Mouse (Mus musculus): ENCODE data around the gene Mylk. TPM values are rescaled to one million over a fixed set of nuclear protein-coding genes. Genes with fewer than 3 reads are reported as not detected.

Mylk gene
- total RNA-seq, 2 experiments from 2014 or later, result 43.6 to 58.9 TPM

- DNase-seq (ENCODE audit: low spot score in 2 of 2), result no peak
Observed at GRCm38 (mm10) chr16:34976630-34977029, 231.6 kb downstream of the Mylk start.

GRCm38 (mm10) chr16:34978018-34978417 lies 233.0 kb downstream of the Mylk start:
- no peak for DNase-seq (ENCODE audit: low spot score in 2 of 2)

- DNase-seq (ENCODE audit: low spot score in 2 of 2), result no peak
Observed at GRCm38 (mm10) chr16:34981009-34981408, 236.0 kb downstream of the Mylk start.

- no peak for DNase-seq (ENCODE audit: low spot score in 2 of 2)
Observed at GRCm38 (mm10) chr16:34984203-34985030, 239.4 kb downstream of the Mylk start.

- no peak for DNase-seq (ENCODE audit: low spot score in 2 of 2)
Observed at GRCm38 (mm10) chr16:34985031-34985346, 240.0 kb downstream of the Mylk start.

- no peak for DNase-seq (ENCODE audit: low spot score in 2 of 2)
Observed at GRCm38 (mm10) chr16:34986211-34986825, 241.3 kb downstream of the Mylk start.

GRCm38 (mm10) chr16:34991365-34991764 lies 246.4 kb downstream of the Mylk start:
- no peak for DNase-seq (ENCODE audit: low spot score in 2 of 2)

GRCm38 (mm10) chr16:34992854-34993253 lies 247.8 kb downstream of the Mylk start:
- no peak for DNase-seq (ENCODE audit: low spot score in 2 of 2)

GRCm38 (mm10) chr16:34993694-34994330 lies 248.8 kb downstream of the Mylk start:
- no peak for DNase-seq (ENCODE audit: low spot score in 2 of 2)

GRCm38 (mm10) chr16:34994641-34995141 lies 249.7 kb downstream of the Mylk start:
- no peak for DNase-seq (ENCODE audit: low spot score in 2 of 2)

GRCm38 (mm10) chr16:34996133-34996532 lies 251.1 kb downstream of the Mylk start:
- peak; percentile 76 for DNase-seq (ENCODE audit: low spot score in 2 of 2)

- peak in 1 of 2 experiments; percentile 18 for DNase-seq (ENCODE audit: low spot score in 2 of 2)
Observed at GRCm38 (mm10) chr16:34997052-34997451, 252.0 kb downstream of the Mylk start.

GRCm38 (mm10) chr16:34997576-34997975 lies 252.6 kb downstream of the Mylk start:
- no peak for DNase-seq (ENCODE audit: low spot score in 2 of 2)

GRCm38 (mm10) chr16:34999016-34999415 lies 254.0 kb downstream of the Mylk start:
- DNase-seq (ENCODE audit: low spot score in 2 of 2), result no peak

- no peak for DNase-seq (ENCODE audit: low spot score in 2 of 2)
Observed at GRCm38 (mm10) chr16:34999986-35000385, 255.0 kb downstream of the Mylk start.

GRCm38 (mm10) chr16:35000923-35001560 lies 256.0 kb downstream of the Mylk start:
- DNase-seq (ENCODE audit: low spot score in 2 of 2), result no peak

- no peak for DNase-seq (ENCODE audit: low spot score in 2 of 2)
Observed at GRCm38 (mm10) chr16:35004356-35004755, 259.3 kb downstream of the Mylk start.

- no peak for DNase-seq (ENCODE audit: low spot score in 2 of 2)
Observed at GRCm38 (mm10) chr16:35004756-35005155, 259.7 kb downstream of the Mylk start.

GRCm38 (mm10) chr16:35006251-35006650 lies 261.2 kb downstream of the Mylk start:
- no peak for DNase-seq (ENCODE audit: low spot score in 2 of 2)

GRCm38 (mm10) chr16:35007361-35007760 lies 262.4 kb downstream of the Mylk start:
- DNase-seq (ENCODE audit: low spot score in 2 of 2), result no peak

GRCm38 (mm10) chr16:35008447-35008846 lies 263.4 kb downstream of the Mylk start:
- DNase-seq (ENCODE audit: low spot score in 2 of 2), result no peak

Data from adrenal gland, adult 18-20 months (tissue).